Mouse (Mus musculus) lung, postnatal 0 days (tissue): ENCODE measurements around the gene Hes3. TPM values are rescaled to one million over a fixed set of nuclear protein-coding genes. Genes with fewer than 3 reads are reported as not detected.

Experiments
- ATAC-seq: fragments of 200-750 bp; cut with Nextera tagmentation; 2 replicates; pipeline ENCODE4 v1.8.0; 2017; ENCODE audit warnings: moderate library complexity
- DNase-seq: peaks from one replicate; pipeline ENCODE4 v3.0.0-alpha.2; 2016; ENCODE audit warnings: low spot score
- H3K27ac ChIP-seq: fragments of 300-500 bp; sonication (generic); 2 replicates; pipeline ENCODE4 v1.5.1; 2014; ENCODE audit warnings: antibody characterized with exemption, mild to moderate bottlenecking, low read length, mixed read lengths
- H3K27me3 ChIP-seq: fragments of 300-500 bp; sonication (generic); replicated peaks from 2 replicates; pipeline ENCODE4 v1.6.1; 2014; ENCODE audit warnings: low read length, mixed read lengths; ENCODE audit not compliant: insufficient read depth
- H3K36me3 ChIP-seq: fragments of 300-500 bp; sonication (generic); 2 replicates; pipeline ENCODE4 v1.6.1; 2014; ENCODE audit warnings: low read length, mixed read lengths; ENCODE audit not compliant: insufficient read depth
- H3K4me1 ChIP-seq: fragments of 300-500 bp; sonication (generic); 2 replicates; pipeline ENCODE4 v1.6.1; 2014; ENCODE audit warnings: antibody characterized with exemption, low read depth, low read length, mixed read lengths; ENCODE audit not compliant: insufficient read depth
- H3K4me2 ChIP-seq: fragments of 300-500 bp; sonication (generic); replicated peaks from 2 replicates; pipeline ENCODE4 v1.6.1; 2014; ENCODE audit warnings: low read depth, mild to moderate bottlenecking, low read length, moderate library complexity, mixed read lengths
- H3K4me3 ChIP-seq: fragments of 300-500 bp; sonication (generic); 2 replicates; pipeline ENCODE4 v1.5.1; 2014; ENCODE audit warnings: low read depth, low read length
- H3K9ac ChIP-seq: fragments of 300-500 bp; sonication (generic); replicated peaks from 2 replicates; pipeline ENCODE4 v1.6.1; 2014; ENCODE audit warnings: low read depth, mild to moderate bottlenecking
- H3K9me3 ChIP-seq: fragments of 300-500 bp; sonication (generic); 2 replicates; pipeline ENCODE4 v1.6.1; 2016; ENCODE audit warnings: low read length, mixed read lengths
- CTCF ChIP-seq: IDR thresholded peaks from 2 replicates; pipeline ENCODE4 v1.5.1; 2016; ENCODE audit warnings: antibody characterized with exemption, mild to moderate bottlenecking
- EP300 ChIP-seq: IDR thresholded peaks from 2 replicates; pipeline ENCODE4 v1.6.1; 2016; ENCODE audit warnings: antibody characterized with exemption, mild to moderate bottlenecking, control low read depth
- WGBS: fragments of 180-500 bp; shearing (Covaris S2); extraction: QIAGEN DNeasy Blood & Tissue Kit; methylation state at CpG from one replicate; pipeline ENCODE4 v1.1.7; 2014; 5-methylcytosine and 5-hydroxymethylcytosine counted together
- polyA plus RNA-seq: library from polyadenylated mRNA; unstranded; fragments of >200 nt; fragmentation: Nextera tagmentation; extraction: Ambion mirVana; gene quantifications from 2 replicates; pipeline ENCODE4 v1.2.1, GENCODE M21; 2015

Hes3 gene
- polyA plus RNA-seq, 1 experiment from 2014 or later = not detected

DNA sequence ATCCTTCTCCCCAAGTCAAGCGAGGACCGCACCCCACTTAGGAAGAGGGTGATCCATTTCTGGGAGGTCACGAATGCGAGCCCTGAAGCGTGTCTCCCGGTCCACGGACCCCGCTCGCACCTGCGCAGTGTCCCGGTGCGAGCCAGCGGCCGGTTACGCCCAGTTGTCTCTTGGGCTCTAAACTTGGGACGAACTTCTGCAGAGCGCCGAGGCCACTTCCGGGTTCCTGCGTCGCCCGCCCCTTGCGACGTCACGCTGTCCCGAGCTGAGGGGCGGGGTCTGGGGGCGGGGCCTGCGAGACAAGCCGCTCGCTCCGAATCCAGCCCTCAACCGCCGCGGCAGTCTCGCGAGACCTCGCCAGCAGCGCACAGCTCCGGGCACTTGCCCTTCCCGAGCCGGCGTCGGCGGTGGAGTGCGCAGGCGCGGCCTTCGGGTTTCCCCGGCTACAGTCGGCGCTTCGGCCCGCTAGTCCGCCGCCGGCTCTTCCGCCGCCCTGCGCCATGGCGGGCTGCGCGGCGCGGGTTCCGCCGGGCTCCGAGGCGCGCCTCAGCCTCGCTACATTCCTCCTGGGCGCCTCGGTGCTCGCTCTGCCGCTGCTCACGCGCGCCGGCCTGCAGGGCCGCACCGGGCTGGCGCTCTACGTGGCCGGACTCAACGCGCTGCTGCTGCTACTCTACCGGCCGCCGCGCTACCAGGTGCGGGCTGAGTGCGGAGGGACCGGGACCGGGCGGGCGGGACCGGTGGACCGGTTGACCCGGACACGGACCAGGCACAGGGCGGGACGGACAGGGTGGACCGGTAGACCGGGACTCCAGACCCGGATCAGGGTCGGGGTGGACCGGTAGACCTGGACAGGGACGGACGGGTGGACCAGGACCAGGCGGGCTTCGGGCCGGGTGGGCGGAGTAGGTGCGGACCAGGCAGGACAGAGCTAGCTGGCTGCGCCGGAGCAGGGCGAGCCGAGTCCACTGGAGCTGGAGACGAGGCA is 5.7 kb upstream of the Hes3 start, which contains the start of gene Icmt:
Gene Icmt (plus strand): TSS at position 354 of the 988 bp plus-strand sequence.
- peak; percentile 99 for DNase-seq
- WGBS = under 1% methylated on average over 103 of the region's 119 CpGs

DNA sequence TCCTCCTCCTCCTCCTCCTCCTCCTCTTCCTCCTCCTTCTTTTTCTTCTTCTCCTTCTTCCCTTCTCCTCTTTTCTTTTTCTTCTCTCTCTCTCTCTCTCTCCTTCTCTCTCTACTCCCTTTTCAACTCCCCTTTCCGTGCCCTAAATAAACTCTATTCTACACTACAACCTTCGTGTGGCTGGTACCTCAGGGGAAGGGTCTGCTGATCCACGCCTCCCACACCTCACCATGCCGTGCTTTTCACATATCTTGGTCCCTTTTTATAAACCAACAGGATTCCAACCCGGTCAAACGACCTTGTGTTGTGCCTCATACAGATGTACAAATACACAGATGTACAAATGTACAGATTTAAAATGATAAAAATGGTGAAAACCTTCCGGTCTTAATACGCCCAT is 4.9 kb upstream of the Hes3 start:
- Histone ChIP-seq H3K27ac (0 out of 2 replicates have a peak overlapping the region, but pooled peaks have one; percentile 59), H3K4me2 (peak overlapping the region; percentile 71), H3K9ac (no peak overlapping the region), H3K27me3 (peaks cover 22% of the 10 kb centered on the region), H3K9me3 (no peaks in the 10 kb centered on the region), H3K36me3 (no peaks in the 10 kb centered on the region), H3K4me3 (peak overlapping the region; percentile 92), H3K4me1 (peaks cover 10% of the 10 kb centered on the region; the same call in 1 of the 2 replicates)
- ATAC-seq (no peak), DNase-seq (no peak)
- WGBS = 5% methylated on average over 8 of the region's 8 CpGs
- TF ChIP-seq CTCF (no peak), EP300 (no peak)

More for the DNA sequence above, 5.7 kb upstream of the Hes3 start, which contains the start of gene Icmt:
- H3K9me3 ChIP-seq = no peaks in the 10 kb centered on the region
- H3K27ac ChIP-seq = peak within 1 kb of the TSS; percentile 87
- H3K4me2 ChIP-seq = peak within 1 kb of the TSS; percentile 89
- H3K36me3 ChIP-seq = no peaks in the 10 kb centered on the region
- H3K4me1 ChIP-seq = peaks cover 10% of the 10 kb centered on the region; the same call in 1 of the 2 replicates
- ATAC-seq = peak; percentile 96
- no peak for TF ChIP-seq EP300
- no peak for TF ChIP-seq CTCF
- H3K4me3 ChIP-seq = peak within 1 kb of the TSS; percentile 92
- H3K27me3 ChIP-seq = peaks cover 15% of the 10 kb centered on the region; the same call in 1 of the 2 replicates
- H3K9ac ChIP-seq = peak within 1 kb of the TSS; percentile 96

DNA sequence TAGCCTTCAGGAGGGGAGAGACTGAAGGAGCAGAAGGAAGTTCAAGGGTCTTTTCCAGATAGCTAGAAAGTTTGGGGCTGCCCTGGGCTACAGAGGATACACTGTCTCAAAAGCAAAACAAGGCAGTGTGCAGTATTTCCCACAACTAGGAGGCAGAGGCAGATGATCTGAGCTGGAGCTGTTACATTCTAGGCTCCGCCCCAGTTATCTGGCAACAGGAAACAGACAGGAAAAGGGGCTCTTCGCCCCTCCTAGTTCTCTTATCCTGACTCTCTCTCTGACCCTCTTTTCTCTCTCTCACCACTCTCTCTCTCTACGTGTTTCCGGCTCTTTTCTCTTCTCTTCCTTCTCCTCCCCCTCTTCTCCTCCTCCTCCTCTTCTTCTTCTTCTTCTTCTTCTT is 4.5 kb upstream of the Hes3 start:
- H3K9ac ChIP-seq = no peak overlapping the region
- H3K4me1 ChIP-seq = peaks cover 10% of the 10 kb centered on the region; the same call in 1 of the 2 replicates
- DNase-seq (peak; percentile 64), ATAC-seq (no peak)
- peaks cover 26% of the 10 kb centered on the region for H3K27me3 ChIP-seq
- no peak overlapping the region for H3K27ac ChIP-seq
- no peak overlapping the region for H3K4me3 ChIP-seq
- H3K9me3 ChIP-seq = no peaks in the 10 kb centered on the region
- 21% methylated on average over 4 of the region's 4 CpGs for WGBS
- no peak overlapping the region for H3K4me2 ChIP-seq
- TF ChIP-seq EP300 (no peak), CTCF (no peak)
- no peaks in the 10 kb centered on the region for H3K36me3 ChIP-seq

DNA sequence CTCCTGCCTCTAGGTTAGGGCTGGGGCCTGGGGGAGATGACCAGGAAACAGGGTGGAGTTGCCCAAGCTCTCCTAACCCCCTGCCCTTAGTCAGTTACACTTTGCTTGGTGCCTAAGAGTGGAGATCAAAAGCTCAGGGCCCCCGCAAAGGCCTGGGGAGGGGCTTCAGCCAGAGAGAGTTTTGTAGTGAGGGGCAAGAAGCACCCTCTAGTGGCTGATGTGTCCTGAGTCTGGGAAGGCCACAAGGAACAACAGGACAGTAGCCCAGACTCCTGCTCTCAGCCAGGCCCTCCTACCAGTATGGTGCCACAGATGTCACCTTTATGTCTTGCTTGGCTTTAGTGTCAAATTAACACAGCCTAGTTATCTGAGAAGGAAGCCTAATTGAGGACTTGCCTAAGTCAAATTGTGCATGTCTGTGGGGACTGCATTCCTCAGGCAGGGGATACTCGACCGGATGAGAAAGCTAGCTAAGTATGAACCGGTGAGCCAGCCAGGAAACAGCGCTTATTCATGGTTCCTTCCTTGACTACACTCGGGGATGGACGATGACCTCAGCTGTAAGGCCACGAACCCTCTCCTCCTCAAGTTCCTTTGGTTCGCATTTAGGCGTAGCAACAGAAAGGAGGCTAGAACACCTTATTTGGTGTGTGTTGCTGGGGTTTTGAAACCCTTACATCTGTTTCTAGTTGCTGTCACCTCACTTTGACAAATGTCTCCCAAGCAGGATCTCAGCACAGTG is 2.9 kb upstream of the Hes3 start:
- Histone ChIP-seq H3K4me3 (no peak overlapping the region), H3K9me3 (no peaks in the 10 kb centered on the region), H3K27ac (no peak overlapping the region), H3K9ac (no peak overlapping the region), H3K4me1 (peaks cover 10% of the 10 kb centered on the region; the same call in 1 of the 2 replicates), H3K4me2 (no peak overlapping the region), H3K27me3 (peaks cover 39% of the 10 kb centered on the region), H3K36me3 (no peaks in the 10 kb centered on the region)
- no peak for ATAC-seq
- TF ChIP-seq CTCF (peak; percentile 32), EP300 (no peak)
- peak; percentile 4 for DNase-seq
- 29% methylated on average over 10 of the region's 10 CpGs for WGBS

DNA sequence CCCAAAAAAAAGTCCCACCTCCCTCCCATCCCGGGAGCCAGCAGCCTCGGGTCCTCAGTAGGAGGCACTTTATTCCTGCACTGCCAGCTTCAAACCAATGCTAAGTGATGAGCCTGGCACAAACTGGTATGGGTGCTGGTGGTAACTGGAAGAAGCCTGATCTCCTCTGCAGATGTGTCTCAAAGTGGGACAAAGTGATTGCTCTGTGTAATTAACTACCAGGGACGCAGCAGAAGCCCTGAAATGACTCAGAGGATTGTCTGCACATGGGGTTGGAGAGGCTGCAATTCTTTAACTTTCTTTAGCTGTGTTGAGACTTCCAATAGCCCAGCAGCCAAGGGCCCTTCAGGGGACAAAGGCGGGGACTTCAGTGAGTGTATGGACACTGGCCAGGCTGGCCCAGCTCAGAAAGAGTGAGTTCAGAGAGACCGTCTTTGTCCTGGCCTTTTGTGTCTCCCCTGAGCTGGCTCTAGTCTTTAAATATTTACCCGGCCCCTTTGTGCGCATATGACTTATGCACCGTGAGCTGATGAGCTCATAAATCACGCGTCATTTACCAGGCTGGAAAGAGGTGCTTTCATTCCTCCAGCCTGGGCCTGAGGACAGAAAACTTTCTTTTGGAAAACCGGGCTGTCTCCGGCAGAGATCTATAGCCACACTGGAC is 772 bp upstream of the Hes3 start:
- Histone ChIP-seq H3K36me3 (no peaks in the 10 kb centered on the region), H3K27ac (no peak overlapping the region), H3K4me3 (no peak overlapping the region), H3K4me1 (no peaks in the 10 kb centered on the region), H3K27me3 (peaks cover 54% of the 10 kb centered on the region), H3K9ac (no peak overlapping the region), H3K4me2 (no peak overlapping the region), H3K9me3 (no peaks in the 10 kb centered on the region)
- no peak for TF ChIP-seq EP300
- TF ChIP-seq CTCF = no peak
- WGBS = 15% methylated on average over 12 of the region's 12 CpGs
- no peak for DNase-seq
- no peak for ATAC-seq
